Mouse (Mus musculus) cerebellum, adult 11 months (tissue): ENCODE results near the gene Olfr71.

ENCODE experiments used
- DNase-seq: peaks from one replicate; pipeline ENCODE4 v3.0.0; 2022

Olfr71 gene

GRCm38 (mm10) chr4:43655656-43656338 is 54.3 kb downstream of the Olfr71 start:
- DNase-seq: no peak
